Mouse (Mus musculus) ES-E14 (cell line): ENCODE results near the gene Supt20.

Experiments used
- HCFC1 ChIP-seq: IDR thresholded peaks from 2 replicates; pipeline ENCODE4 v1.6.1; 2012; ENCODE audit warnings: low read length, inconsistent platforms, borderline replicate concordance; ENCODE audit not compliant: insufficient read depth
- MAFK ChIP-seq: IDR thresholded peaks from 2 replicates; pipeline ENCODE4 v1.6.1; 2014; ENCODE audit warnings: mild to moderate bottlenecking, low read depth, low read length, inconsistent platforms; ENCODE audit not compliant: insufficient read depth
- ZC3H11A ChIP-seq: IDR thresholded peaks from 2 replicates; pipeline ENCODE4 v1.6.1; 2012; ENCODE audit warnings: low read depth, mild to moderate bottlenecking, inconsistent platforms, low read length, borderline replicate concordance

GRCm38 (mm10) chr3:54668141-54668540 lies 24.5 kb upstream of the Supt20 start:
- TF ChIP-seq ZC3H11A (no peak), MAFK (no peak), HCFC1 (no peak)
